Mouse (Mus musculus) midbrain, embryonic 16.5 days (tissue): Measurements from ENCODE around the gene Tmem245. TPM values are rescaled to one million over a fixed set of nuclear protein-coding genes. Genes with fewer than 3 reads are reported as not detected.

Experiments
- ATAC-seq: fragments of 200-750 bp; cut with Nextera tagmentation; 2 replicates; pipeline ENCODE4 v1.8.0; 2017; ENCODE audit warnings: moderate TSS enrichment
- H3K27ac ChIP-seq: fragments of 300-500 bp; sonication (generic); 2 replicates; pipeline ENCODE4 v1.5.1; 2014; ENCODE audit warnings: mild to moderate bottlenecking, low read length, mixed read lengths
- H3K27me3 ChIP-seq: fragments of 300-500 bp; sonication (generic); 2 replicates; pipeline ENCODE4 v1.6.1; 2014; ENCODE audit warnings: low read depth, low read length, mixed read lengths; ENCODE audit not compliant: control insufficient read depth, insufficient read depth
- H3K36me3 ChIP-seq: fragments of 300-500 bp; sonication (generic); 2 replicates; pipeline ENCODE4 v1.6.1; 2014; ENCODE audit warnings: mild to moderate bottlenecking, low read length, moderate library complexity, mixed read lengths; ENCODE audit not compliant: control insufficient read depth, insufficient read depth
- H3K4me1 ChIP-seq: fragments of 300-500 bp; sonication (generic); 2 replicates; pipeline ENCODE4 v1.6.1; 2014; ENCODE audit warnings: mild to moderate bottlenecking, low read length, mixed read lengths; ENCODE audit not compliant: control insufficient read depth, insufficient read depth
- H3K4me2 ChIP-seq: fragments of 300-500 bp; sonication (generic); 2 replicates; pipeline ENCODE4 v1.6.1; 2014; ENCODE audit warnings: mild to moderate bottlenecking, low read length, mixed read lengths
- H3K4me3 ChIP-seq: fragments of 300-500 bp; sonication (generic); 2 replicates; pipeline ENCODE4 v1.5.1; 2014; ENCODE audit warnings: low read depth, mild to moderate bottlenecking, low read length, moderate library complexity, mixed read lengths
- H3K9ac ChIP-seq: fragments of 300-500 bp; sonication (generic); 2 replicates; pipeline ENCODE4 v1.6.1; 2014; ENCODE audit warnings: low read depth, low read length, mixed read lengths
- H3K9me3 ChIP-seq: fragments of 300-500 bp; sonication (generic); replicated peaks from 2 replicates; pipeline ENCODE4 v1.6.1; 2014; ENCODE audit warnings: mild to moderate bottlenecking, low read length, mixed read lengths; ENCODE audit not compliant: control insufficient read depth, poor library complexity, severe bottlenecking
- WGBS: fragments of 180-500 bp; shearing (Covaris S2); extraction: QIAGEN DNeasy Blood & Tissue Kit; methylation state at CpG from one replicate; pipeline ENCODE4 v1.1.7; 2014; 5-methylcytosine and 5-hydroxymethylcytosine counted together
- polyA plus RNA-seq: library from polyadenylated mRNA; unstranded; fragments of >200 nt; fragmentation: Nextera tagmentation; extraction: Ambion mirVana; gene quantifications from 2 replicates; pipeline ENCODE4 v1.2.1, GENCODE M21; 2015

The Tmem245 gene
- polyA plus RNA-seq, 1 experiment from 2014 or later: 7.6 TPM

DNA sequence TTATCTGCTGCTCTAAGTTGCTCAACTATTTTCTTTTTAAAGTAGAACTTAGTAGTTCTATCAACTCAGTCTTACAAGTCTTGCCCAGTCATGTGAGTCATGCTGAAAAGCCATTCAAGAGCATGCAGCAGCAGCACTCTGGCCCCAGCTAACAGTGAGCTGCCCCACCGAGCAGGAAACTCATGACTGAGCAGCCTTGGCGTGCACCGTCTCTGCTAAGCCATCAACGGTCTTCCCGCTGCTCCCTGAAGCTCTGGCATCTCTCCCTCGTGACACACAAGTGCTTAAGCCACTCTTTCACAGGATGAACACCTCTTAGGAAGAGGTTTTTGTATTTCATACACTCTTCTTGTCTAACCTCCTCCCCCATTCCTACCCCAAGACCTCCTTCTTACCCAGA lies 10.1 kb downstream of the Tmem245 start:
- H3K4me1 ChIP-seq: no peaks in the 10 kb centered on the region
- no peak for ATAC-seq
- 51% methylated on average over 6 of the region's 6 CpGs for WGBS

DNA sequence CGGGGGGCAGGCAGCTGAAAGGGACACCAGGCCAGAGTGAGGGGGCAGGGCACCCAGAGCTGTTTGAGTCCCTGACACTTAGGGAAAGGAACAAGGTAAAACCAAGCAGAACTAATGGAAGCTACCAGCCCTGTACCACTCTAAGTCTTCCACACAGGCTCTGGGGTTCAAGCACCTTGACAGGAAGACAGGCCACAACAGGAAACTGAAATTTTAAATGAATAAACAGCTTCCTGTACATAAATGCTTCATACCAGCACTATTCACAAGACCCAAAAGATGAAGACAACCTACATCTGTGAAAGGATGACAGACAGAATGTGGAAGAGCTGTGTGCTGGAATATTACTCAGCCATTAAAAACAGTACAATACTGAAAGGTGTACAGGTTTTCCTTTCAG lies 11.9 kb downstream of the Tmem245 start:
- WGBS: no CpG with 5 or more reads among the region's 1 CpGs

More for the DNA sequence above, 10.1 kb downstream of the Tmem245 start:
- Histone ChIP-seq H3K4me2 (no peak overlapping the region), H3K9me3 (no peaks in the 10 kb centered on the region), H3K9ac (no peak overlapping the region), H3K4me3 (no peak overlapping the region), H3K27me3 (no peaks in the 10 kb centered on the region), H3K27ac (no peak overlapping the region), H3K36me3 (0 out of 2 replicates have a peak, but pooled peaks cover 2% of the 10 kb centered on the region)

GRCm38 (mm10) chr4:56933154-56933553 lies 14.1 kb downstream of the Tmem245 start:
- no peaks in the 10 kb centered on the region for H3K4me1 ChIP-seq
- 0 out of 2 replicates have a peak, but pooled peaks cover 2% of the 10 kb centered on the region for H3K36me3 ChIP-seq
- H3K9ac ChIP-seq: no peak overlapping the region
- WGBS: 98% methylated on average over 4 of the region's 4 CpGs
- ATAC-seq: no peak
- no peaks in the 10 kb centered on the region for H3K9me3 ChIP-seq
- H3K4me2 ChIP-seq: no peak overlapping the region
- H3K4me3 ChIP-seq: no peak overlapping the region
- H3K27me3 ChIP-seq: no peaks in the 10 kb centered on the region
- H3K27ac ChIP-seq: no peak overlapping the region

More for the DNA sequence above, 11.9 kb downstream of the Tmem245 start:
- Histone ChIP-seq H3K9me3 (no peaks in the 10 kb centered on the region), H3K27me3 (no peaks in the 10 kb centered on the region), H3K4me1 (no peaks in the 10 kb centered on the region), H3K27ac (no peak overlapping the region), H3K4me2 (no peak overlapping the region), H3K9ac (no peak overlapping the region), H3K36me3 (0 out of 2 replicates have a peak, but pooled peaks cover 2% of the 10 kb centered on the region), H3K4me3 (no peak overlapping the region)
- ATAC-seq: no peak

DNA sequence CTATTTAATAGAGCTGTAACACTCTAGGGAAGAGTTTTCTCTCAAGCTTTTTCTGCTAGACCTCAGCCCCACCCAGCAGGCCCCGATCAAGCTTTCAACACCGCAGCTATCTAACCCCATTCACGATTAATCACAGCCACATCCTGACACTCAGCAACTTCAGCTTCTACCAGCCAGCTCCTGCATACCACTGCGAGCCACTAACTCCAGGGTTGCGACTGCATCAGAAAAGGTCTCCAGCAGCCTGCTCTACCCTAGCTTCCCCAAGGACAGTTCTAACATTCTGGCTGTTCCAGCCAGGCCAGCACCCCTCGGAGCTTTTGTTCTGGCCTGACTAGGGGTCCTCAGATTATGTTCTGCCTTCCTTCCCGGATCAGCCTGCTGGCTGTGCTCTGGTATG lies 15.1 kb downstream of the Tmem245 start:
- no peak overlapping the region for H3K9ac ChIP-seq

DNA sequence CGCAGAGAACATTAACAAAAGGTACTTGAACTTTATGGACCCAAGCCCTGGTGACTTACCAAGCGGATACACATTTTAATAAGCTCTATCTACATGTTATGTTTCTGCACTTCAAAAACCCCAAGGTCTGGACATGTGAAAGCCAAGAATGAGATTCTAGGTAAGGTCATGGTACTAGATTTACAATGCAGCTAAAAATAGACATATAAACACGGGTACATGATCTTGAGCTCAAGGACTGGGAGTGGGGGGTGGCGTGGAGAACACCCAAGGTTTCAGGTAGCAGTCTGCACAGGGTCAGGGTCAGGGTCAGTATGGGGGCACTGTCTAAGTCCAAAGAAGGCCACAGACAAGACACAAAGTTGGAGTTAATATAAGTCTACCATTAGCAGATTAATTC lies 16.9 kb downstream of the Tmem245 start:
- Histone ChIP-seq H3K9me3 (no peaks in the 10 kb centered on the region), H3K9ac (no peak overlapping the region), H3K4me3 (no peak overlapping the region), H3K4me2 (no peak overlapping the region), H3K36me3 (peaks cover 5% of the 10 kb centered on the region), H3K27ac (no peak overlapping the region), H3K27me3 (no peaks in the 10 kb centered on the region), H3K4me1 (no peaks in the 10 kb centered on the region)
- no peak for ATAC-seq
- WGBS: 86% methylated on average over 4 of the region's 4 CpGs

More for the DNA sequence above, 15.1 kb downstream of the Tmem245 start:
- no peak for ATAC-seq
- H3K4me2 ChIP-seq: no peak overlapping the region
- no peaks in the 10 kb centered on the region for H3K27me3 ChIP-seq
- 44% methylated on average over 7 of the region's 7 CpGs for WGBS
- H3K27ac ChIP-seq: no peak overlapping the region
- no peak overlapping the region for H3K4me3 ChIP-seq
- H3K9me3 ChIP-seq: no peaks in the 10 kb centered on the region
- H3K4me1 ChIP-seq: no peaks in the 10 kb centered on the region
- 0 out of 2 replicates have a peak, but pooled peaks cover 2% of the 10 kb centered on the region for H3K36me3 ChIP-seq

- ATAC-seq: no peak
- Histone ChIP-seq H3K4me3 (no peak overlapping the region), H3K36me3 (peaks cover 18% of the 10 kb centered on the region), H3K27ac (no peak overlapping the region), H3K4me1 (no peaks in the 10 kb centered on the region), H3K9me3 (no peaks in the 10 kb centered on the region), H3K4me2 (no peak overlapping the region), H3K9ac (no peak overlapping the region), H3K27me3 (no peaks in the 10 kb centered on the region)
- 86% methylated on average over 4 of the region's 4 CpGs for WGBS
These were observed 20.3 kb downstream of the Tmem245 start for GRCm38 (mm10) chr4:56926971-56927370.

DNA sequence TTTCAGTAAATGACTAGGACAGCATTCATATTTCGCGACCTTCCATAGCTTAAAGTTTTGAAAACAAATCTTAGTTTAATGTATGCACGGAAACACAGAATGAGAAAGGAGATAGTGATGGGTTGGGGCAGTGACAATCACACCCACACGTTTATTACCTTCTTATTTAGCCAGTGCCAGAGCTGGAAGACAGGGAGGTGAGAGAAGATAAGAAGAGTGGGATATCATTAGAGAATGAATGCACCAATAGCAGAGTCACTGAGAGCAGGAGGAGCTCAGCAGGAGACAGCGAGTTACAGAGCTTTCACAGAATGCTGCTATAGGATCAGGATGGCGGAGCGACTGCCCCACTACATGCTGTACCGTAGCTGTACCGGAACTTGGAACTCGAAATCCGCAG lies 25.0 kb downstream of the Tmem245 start:
- no peak overlapping the region for H3K4me2 ChIP-seq
- ATAC-seq: no peak
- H3K27ac ChIP-seq: no peak overlapping the region
- no peak overlapping the region for H3K9ac ChIP-seq
- H3K27me3 ChIP-seq: no peaks in the 10 kb centered on the region
- H3K4me3 ChIP-seq: no peak overlapping the region
- peaks cover 20% of the 10 kb centered on the region for H3K36me3 ChIP-seq
- 95% methylated on average over 11 of the region's 11 CpGs for WGBS
- no peaks in the 10 kb centered on the region for H3K4me1 ChIP-seq
- H3K9me3 ChIP-seq: no peaks in the 10 kb centered on the region

GRCm38 (mm10) chr4:56915732-56916325 lies 31.4 kb downstream of the Tmem245 start:
- no peaks in the 10 kb centered on the region for H3K4me1 ChIP-seq
- H3K4me2 ChIP-seq: no peak overlapping the region
- H3K4me3 ChIP-seq: no peak overlapping the region
- H3K36me3 ChIP-seq: peaks cover 22% of the 10 kb centered on the region
- no peak overlapping the region for H3K27ac ChIP-seq
- WGBS: 93% methylated on average over 15 of the region's 15 CpGs
- no peak overlapping the region for H3K9ac ChIP-seq
- no peak for ATAC-seq
- H3K9me3 ChIP-seq: no peaks in the 10 kb centered on the region
- H3K27me3 ChIP-seq: no peaks in the 10 kb centered on the region

DNA sequence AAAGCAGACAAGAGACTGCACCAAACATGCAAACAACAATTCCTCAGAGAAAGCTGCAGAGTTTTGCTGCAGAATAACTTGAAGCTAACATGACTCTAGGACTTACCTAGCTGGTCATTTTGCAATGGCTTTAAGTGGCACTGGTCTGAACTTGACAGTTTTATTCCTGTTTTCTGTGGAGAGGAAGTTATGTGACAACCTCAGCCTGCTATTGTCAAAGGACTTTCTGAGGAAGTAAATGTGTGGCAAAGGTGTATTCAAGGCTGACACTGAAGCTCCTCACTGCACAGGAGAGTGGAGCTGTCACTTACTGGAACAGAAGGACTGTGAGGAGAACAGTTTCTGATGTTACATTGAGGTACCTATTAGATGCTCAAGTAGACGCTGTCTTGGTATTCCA lies 32.5 kb downstream of the Tmem245 start:
- peaks cover 25% of the 10 kb centered on the region for H3K36me3 ChIP-seq
- 86% methylated on average over 1 of the region's 1 CpGs for WGBS
- H3K27me3 ChIP-seq: no peaks in the 10 kb centered on the region

More for the DNA sequence above, 32.5 kb downstream of the Tmem245 start:
- Histone ChIP-seq H3K27ac (no peak overlapping the region), H3K4me1 (no peaks in the 10 kb centered on the region), H3K9ac (no peak overlapping the region), H3K9me3 (no peaks in the 10 kb centered on the region), H3K4me3 (no peak overlapping the region), H3K4me2 (no peak overlapping the region)
- no peak for ATAC-seq
